Mouse (Mus musculus) spleen, adult 2 months (tissue): ENCODE data around the gene Map3k4. TPM values are rescaled to one million over a fixed set of nuclear protein-coding genes. Genes with fewer than 3 reads are reported as not detected.

Source experiments
- DNase-seq, 2 experiments: peaks; one replicate each; pipeline versions ENCODE4 v3.0.0 to v3.0.0-alpha.2; 2012 to 2021; ENCODE audit warnings: low spot score in 2 of 2, low read depth in 1 of 2
- H3K27ac ChIP-seq: fragments of 200-500 bp; 2 replicates; pipeline ENCODE4 v1.5.1; 2012; ENCODE audit warnings: low read length, inconsistent platforms; ENCODE audit not compliant: insufficient read depth
- H3K27me3 ChIP-seq: fragments of 200-500 bp; 2 replicates; pipeline ENCODE4 v1.6.1; 2012; ENCODE audit warnings: mild to moderate bottlenecking, moderate library complexity, low read length, inconsistent platforms; ENCODE audit not compliant: control insufficient read depth, insufficient read depth
- H3K36me3 ChIP-seq: fragments of 200-500 bp; 2 replicates; pipeline ENCODE4 v1.6.1; 2012; ENCODE audit warnings: mild to moderate bottlenecking, low read length, inconsistent platforms; ENCODE audit not compliant: control insufficient read depth, insufficient read depth
- H3K4me1 ChIP-seq: fragments of 200-500 bp; 2 replicates; pipeline ENCODE4 v1.6.1; 2011; ENCODE audit warnings: inconsistent platforms; ENCODE audit not compliant: control insufficient read depth, insufficient read depth, insufficient read length
- H3K4me3 ChIP-seq: fragments of 200-500 bp; 2 replicates; pipeline ENCODE4 v1.5.1; 2011; ENCODE audit warnings: mild to moderate bottlenecking, inconsistent platforms; ENCODE audit not compliant: insufficient read depth, insufficient read length; ENCODE audit errors: extremely low read depth
- CTCF ChIP-seq: fragments of 200-500 bp; IDR thresholded peaks from 2 replicates; pipeline ENCODE4 v1.5.1; 2011; ENCODE audit warnings: mild to moderate bottlenecking, inconsistent platforms; ENCODE audit not compliant: insufficient read depth, insufficient read length, insufficient replicate concordance; ENCODE audit errors: extremely low read depth
- POLR2A ChIP-seq: fragments of 200-500 bp; IDR thresholded peaks from 2 replicates; pipeline ENCODE4 v1.6.1; 2011; ENCODE audit warnings: low read depth, low read length, inconsistent platforms
- WGBS: fragments of 180-500 bp; shearing (Covaris S2); methylation state at CpG from one replicate; pipeline ENCODE4 v1.1.7; 2018; 5-methylcytosine and 5-hydroxymethylcytosine counted together
- polyA plus RNA-seq: library from polyadenylated mRNA; depleted of rRNA; stranded (reverse); fragments of >200 nt; gene quantifications from 2 replicates; pipeline ENCODE4 v1.2.3, GENCODE M21; 2012

Gene Map3k4
- polyA plus RNA-seq, 1 experiment = 18.4 TPM

GRCm38 (mm10) chr17:12271805-12272204, 46.8 kb downstream of the Map3k4 start:
- no peak for DNase-seq
- Histone ChIP-seq H3K36me3 (peaks cover 15% of the 10 kb centered on the region), H3K4me3 (no peak overlapping the region), H3K27me3 (no peaks in the 10 kb centered on the region), H3K27ac (no peak overlapping the region), H3K4me1 (peaks cover 2% of the 10 kb centered on the region; the same call in 1 of the 2 replicates)
- TF ChIP-seq POLR2A = no peak
- no peak for TF ChIP-seq CTCF
- 95% methylated on average over 18 of the region's 18 CpGs for WGBS

DNA sequence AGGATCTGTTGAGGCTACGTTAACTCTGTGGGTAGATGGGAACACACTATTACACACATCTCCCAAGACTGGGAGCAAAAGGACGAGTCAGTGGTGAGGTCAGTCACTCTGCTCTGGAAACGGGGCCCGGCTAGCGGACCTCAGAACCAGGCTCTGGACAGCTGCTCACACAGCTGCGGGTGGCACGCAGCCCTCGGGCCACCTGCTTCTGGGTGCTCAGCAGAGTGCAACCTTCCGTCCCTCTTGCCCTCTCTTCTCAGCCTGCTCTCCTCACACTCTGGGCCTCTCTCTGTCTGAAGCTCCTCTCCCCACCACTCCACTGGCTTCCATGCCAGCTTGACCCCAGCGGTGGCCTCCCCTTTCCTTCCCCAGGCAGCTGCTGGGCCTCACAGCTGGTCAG, 50.1 kb downstream of the Map3k4 start:
- no peak overlapping the region for H3K27ac ChIP-seq
- peaks cover 17% of the 10 kb centered on the region for H3K36me3 ChIP-seq
- no peaks in the 10 kb centered on the region for H3K27me3 ChIP-seq
- DNase-seq = no peak
- TF ChIP-seq CTCF (no peak), POLR2A (no peak)
- peaks cover 2% of the 10 kb centered on the region; the same call in 1 of the 2 replicates for H3K4me1 ChIP-seq
- WGBS = 53% methylated on average over 10 of the region's 10 CpGs
- no peak overlapping the region for H3K4me3 ChIP-seq

DNA sequence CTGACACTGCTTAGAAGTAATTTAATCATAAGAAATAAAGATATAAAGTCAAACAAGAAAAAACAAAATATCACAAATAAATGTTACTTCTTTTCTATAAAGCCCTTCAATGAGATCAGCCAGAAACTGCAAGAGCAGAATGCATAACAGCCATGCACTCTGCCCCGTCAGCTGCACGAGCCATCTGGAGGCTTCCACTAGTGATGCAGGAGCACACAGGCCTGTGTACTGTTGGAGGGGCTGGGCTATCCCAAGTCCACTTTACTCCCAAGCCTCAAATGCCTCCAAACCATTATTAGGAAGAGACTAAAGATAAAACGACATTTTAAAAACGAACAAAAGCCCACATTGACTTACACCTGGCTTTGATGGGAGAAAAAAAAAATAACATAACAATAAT, 50.5 kb downstream of the Map3k4 start:
- no peak for TF ChIP-seq CTCF
- no peak for DNase-seq
- H3K27me3 ChIP-seq = no peaks in the 10 kb centered on the region
- H3K4me3 ChIP-seq = no peak overlapping the region
- WGBS = 68% methylated on average over 4 of the region's 4 CpGs
- no peak overlapping the region for H3K27ac ChIP-seq
- peaks cover 17% of the 10 kb centered on the region for H3K36me3 ChIP-seq
- peaks cover 2% of the 10 kb centered on the region; the same call in 1 of the 2 replicates for H3K4me1 ChIP-seq

- Histone ChIP-seq H3K4me1 (peaks cover 2% of the 10 kb centered on the region; the same call in 1 of the 2 replicates), H3K27ac (no peak overlapping the region), H3K27me3 (no peaks in the 10 kb centered on the region), H3K36me3 (peaks cover 10% of the 10 kb centered on the region), H3K4me3 (no peak overlapping the region)
- TF ChIP-seq POLR2A (no peak), CTCF (no peak)
- DNase-seq = no peak
- 74% methylated on average over 21 of the region's 21 CpGs for WGBS
Measured at GRCm38 (mm10) chr17:12265969-12266925, 52.3 kb downstream of the Map3k4 start.

GRCm38 (mm10) chr17:12264293-12264692, 54.3 kb downstream of the Map3k4 start:
- peaks cover 2% of the 10 kb centered on the region; the same call in 1 of the 2 replicates for H3K4me1 ChIP-seq
- WGBS = 86% methylated on average over 3 of the region's 3 CpGs
- no peak overlapping the region for H3K4me3 ChIP-seq
- H3K27ac ChIP-seq = no peak overlapping the region
- H3K27me3 ChIP-seq = no peaks in the 10 kb centered on the region
- H3K36me3 ChIP-seq = peaks cover 12% of the 10 kb centered on the region
- no peak for DNase-seq
- TF ChIP-seq CTCF (no peak), POLR2A (no peak)

GRCm38 (mm10) chr17:12263787-12264186, 54.8 kb downstream of the Map3k4 start:
- H3K4me1 ChIP-seq = peaks cover 2% of the 10 kb centered on the region; the same call in 1 of the 2 replicates
- no peak for DNase-seq
- TF ChIP-seq CTCF (no peak), POLR2A (no peak)
- no peak overlapping the region for H3K27ac ChIP-seq
- no peaks in the 10 kb centered on the region for H3K27me3 ChIP-seq
- no peak overlapping the region for H3K4me3 ChIP-seq
- 96% methylated on average over 13 of the region's 13 CpGs for WGBS
- H3K36me3 ChIP-seq = peaks cover 16% of the 10 kb centered on the region

DNA sequence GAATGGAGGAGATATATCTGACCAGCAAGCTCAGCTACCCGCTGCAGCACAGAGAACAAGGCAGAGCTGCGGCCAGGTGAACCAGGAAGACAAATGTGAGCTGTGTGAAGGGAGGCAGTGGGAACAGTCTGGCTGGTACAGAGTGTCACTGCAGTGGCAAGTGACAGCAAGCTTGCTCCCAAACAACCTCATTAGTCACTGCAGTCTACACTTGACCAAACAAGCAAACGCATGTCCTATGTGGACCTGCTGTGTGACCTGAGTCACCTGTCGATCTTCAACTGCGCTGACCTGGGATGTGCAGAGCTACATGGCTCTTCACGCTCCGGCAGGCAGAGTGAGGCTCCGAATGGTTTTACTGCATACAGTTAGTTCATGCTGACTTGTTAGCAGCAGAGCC, 55.7 kb downstream of the Map3k4 start:
- DNase-seq = no peak
- H3K27ac ChIP-seq = no peak overlapping the region
- H3K36me3 ChIP-seq = peaks cover 16% of the 10 kb centered on the region
- 93% methylated on average over 8 of the region's 8 CpGs for WGBS
- peaks cover 2% of the 10 kb centered on the region; the same call in 1 of the 2 replicates for H3K4me1 ChIP-seq
- no peaks in the 10 kb centered on the region for H3K27me3 ChIP-seq
- H3K4me3 ChIP-seq = no peak overlapping the region
- TF ChIP-seq CTCF = no peak
- TF ChIP-seq POLR2A = no peak
